Mouse (Mus musculus) hindbrain, embryonic 15.5 days (tissue): ENCODE results near the gene Zfp691. TPM values are rescaled to one million over a fixed set of nuclear protein-coding genes. Genes with fewer than 3 reads are reported as not detected.

Experiments used
- ATAC-seq: fragments of 200-750 bp; cut with Nextera tagmentation; 2 replicates; pipeline ENCODE4 v1.8.0; 2017; ENCODE audit warnings: low read depth, moderate number of reproducible peaks, moderate TSS enrichment; ENCODE audit not compliant: low FRiP score
- H3K27ac ChIP-seq: fragments of 300-500 bp; sonication (generic); replicated peaks from 2 replicates; pipeline ENCODE4 v1.5.1; 2015; ENCODE audit warnings: mild to moderate bottlenecking, inconsistent platforms
- H3K27me3 ChIP-seq: fragments of 300-500 bp; sonication (generic); 2 replicates; pipeline ENCODE4 v1.6.1; 2015; ENCODE audit warnings: control low read depth, inconsistent platforms
- H3K36me3 ChIP-seq: fragments of 300-500 bp; sonication (generic); 2 replicates; pipeline ENCODE4 v1.6.1; 2015; ENCODE audit warnings: control low read depth, inconsistent platforms
- H3K4me1 ChIP-seq: fragments of 300-500 bp; sonication (generic); replicated peaks from 2 replicates; pipeline ENCODE4 v1.6.1; 2015; ENCODE audit warnings: control low read depth, inconsistent platforms
- H3K4me2 ChIP-seq: fragments of 300-500 bp; sonication (generic); 2 replicates; pipeline ENCODE4 v1.6.1; 2015; ENCODE audit warnings: moderate library complexity, mild to moderate bottlenecking, inconsistent platforms
- H3K4me3 ChIP-seq: fragments of 300-500 bp; sonication (generic); 2 replicates; pipeline ENCODE4 v1.5.1; 2015; ENCODE audit warnings: mild to moderate bottlenecking, inconsistent platforms
- H3K9ac ChIP-seq: fragments of 300-500 bp; sonication (generic); 2 replicates; pipeline ENCODE4 v1.6.1; 2015; ENCODE audit warnings: inconsistent platforms
- H3K9me3 ChIP-seq: fragments of 300-500 bp; sonication (generic); 2 replicates; pipeline ENCODE4 v1.6.1; 2016; ENCODE audit warnings: control low read depth, inconsistent platforms
- WGBS: fragments of 180-500 bp; shearing (Covaris S2); methylation state at CpG from one replicate; pipeline ENCODE4 v1.1.7; 2015; 5-methylcytosine and 5-hydroxymethylcytosine counted together
- polyA plus RNA-seq: library from polyadenylated mRNA; unstranded; fragments of >200 nt; fragmentation: Nextera tagmentation; extraction: Ambion mirVana; gene quantifications from 2 replicates; pipeline ENCODE4 v1.2.1, GENCODE M21; 2015

Zfp691 gene
- polyA plus RNA-seq, result 4.0 and 5.4 TPM in 2 replicates

- peak within 1 kb of the TSS; percentile 81 for H3K9ac ChIP-seq
- ATAC-seq, result peak; percentile 100
- H3K4me2 ChIP-seq, result peak within 1 kb of the TSS; percentile 64
- peak within 1 kb of the TSS; percentile 78 for H3K4me3 ChIP-seq
- H3K36me3 ChIP-seq, result peaks cover 9% of the 10 kb centered on the region; the same call in 1 of the 2 replicates
- WGBS, result under 1% methylated on average over 40 of the region's 40 CpGs
- H3K27ac ChIP-seq, result peak within 1 kb of the TSS; percentile 69
- peaks cover 10% of the 10 kb centered on the region for H3K4me1 ChIP-seq
- H3K27me3 ChIP-seq, result no peaks in the 10 kb centered on the region
- H3K9me3 ChIP-seq, result no peaks in the 10 kb centered on the region
Observed at GRCm38 (mm10) chr4:119173851-119174453, at the start of gene Zfp691. Zfp691 (minus strand) TSS chr4:119174195.

GRCm38 (mm10) chr4:119223696-119224095 is 49.7 kb upstream of the Zfp691 start:
- ATAC-seq, result no peak
- Histone ChIP-seq H3K4me2 (no peak overlapping the region), H3K4me1 (no peaks in the 10 kb centered on the region), H3K27me3 (no peaks in the 10 kb centered on the region), H3K9ac (no peak overlapping the region), H3K9me3 (no peaks in the 10 kb centered on the region), H3K36me3 (peaks cover 47% of the 10 kb centered on the region), H3K27ac (no peak overlapping the region), H3K4me3 (no peak overlapping the region)
- 87% methylated on average over 1 of the region's 1 CpGs for WGBS

- ATAC-seq, result no peak
- Histone ChIP-seq H3K36me3 (0 out of 2 replicates have a peak, but pooled peaks cover 5% of the 10 kb centered on the region), H3K4me3 (no peak within 1 kb of the TSS), H3K9ac (no peak within 1 kb of the TSS), H3K27me3 (no peaks in the 10 kb centered on the region), H3K9me3 (no peaks in the 10 kb centered on the region), H3K4me2 (no peak within 1 kb of the TSS), H3K27ac (no peak within 1 kb of the TSS), H3K4me1 (no peaks in the 10 kb centered on the region)
- WGBS, result 14% methylated on average over 11 of the region's 11 CpGs
Observed at GRCm38 (mm10) chr4:119218169-119218568, 44.2 kb upstream of the Zfp691 start, which contains the start of gene Tmem269. Tmem269 (minus strand) TSS chr4:119218217.

- WGBS, result 67% methylated on average over 8 of the region's 8 CpGs
- H3K4me3 ChIP-seq, result no peak overlapping the region
- no peak overlapping the region for H3K27ac ChIP-seq
- ATAC-seq, result peak; percentile 31; the same call in 1 of the 2 replicates
- H3K27me3 ChIP-seq, result no peaks in the 10 kb centered on the region
- H3K4me2 ChIP-seq, result no peak overlapping the region
- no peaks in the 10 kb centered on the region for H3K4me1 ChIP-seq
- H3K36me3 ChIP-seq, result 0 out of 2 replicates have a peak, but pooled peaks cover 5% of the 10 kb centered on the region
- no peak overlapping the region for H3K9ac ChIP-seq
- H3K9me3 ChIP-seq, result no peaks in the 10 kb centered on the region
Observed at GRCm38 (mm10) chr4:119216667-119217066, 42.7 kb upstream of the Zfp691 start.

GRCm38 (mm10) chr4:119204672-119205071 is 30.7 kb upstream of the Zfp691 start:
- Histone ChIP-seq H3K4me3 (no peak overlapping the region), H3K9me3 (no peaks in the 10 kb centered on the region), H3K27me3 (no peaks in the 10 kb centered on the region), H3K36me3 (peaks cover 12% of the 10 kb centered on the region), H3K4me2 (no peak overlapping the region), H3K9ac (no peak overlapping the region), H3K4me1 (no peaks in the 10 kb centered on the region), H3K27ac (no peak overlapping the region)
- 14% methylated on average over 8 of the region's 8 CpGs for WGBS
- ATAC-seq, result peak; percentile 75

GRCm38 (mm10) chr4:119198105-119198504 is 24.1 kb upstream of the Zfp691 start:
- H3K27me3 ChIP-seq, result no peaks in the 10 kb centered on the region
- 83% methylated on average over 6 of the region's 6 CpGs for WGBS
- H3K27ac ChIP-seq, result no peak overlapping the region
- no peaks in the 10 kb centered on the region for H3K9me3 ChIP-seq
- H3K4me3 ChIP-seq, result no peak overlapping the region
- peak overlapping the region; percentile 80; the same call in 1 of the 2 replicates for H3K4me2 ChIP-seq
- H3K4me1 ChIP-seq, result peaks cover 27% of the 10 kb centered on the region
- peaks cover 12% of the 10 kb centered on the region for H3K36me3 ChIP-seq
- ATAC-seq, result no peak
- H3K9ac ChIP-seq, result no peak overlapping the region

GRCm38 (mm10) chr4:119195582-119196320 is 21.8 kb upstream of the Zfp691 start:
- no peaks in the 10 kb centered on the region for H3K27me3 ChIP-seq
- no peaks in the 10 kb centered on the region for H3K9me3 ChIP-seq
- WGBS, result 3% methylated on average over 18 of the region's 18 CpGs
- peak overlapping the region; percentile 80 for H3K4me2 ChIP-seq
- H3K36me3 ChIP-seq, result peaks cover 2% of the 10 kb centered on the region; the same call in 1 of the 2 replicates
- peak overlapping the region; percentile 85 for H3K27ac ChIP-seq
- peak overlapping the region; percentile 88 for H3K4me3 ChIP-seq
- peaks cover 27% of the 10 kb centered on the region for H3K4me1 ChIP-seq
- peak overlapping the region; percentile 81 for H3K9ac ChIP-seq
- no peak for ATAC-seq

GRCm38 (mm10) chr4:119194909-119195581 is 21.1 kb upstream of the Zfp691 start, which contains the start of gene Svbp:
Svbp (plus strand) TSS chr4:119195306.
- Histone ChIP-seq H3K9me3 (no peaks in the 10 kb centered on the region), H3K4me1 (peaks cover 27% of the 10 kb centered on the region), H3K27me3 (no peaks in the 10 kb centered on the region), H3K9ac (peak within 1 kb of the TSS; percentile 81), H3K4me3 (peak within 1 kb of the TSS; percentile 88), H3K4me2 (peak within 1 kb of the TSS; percentile 80), H3K27ac (peak within 1 kb of the TSS; percentile 85), H3K36me3 (no peaks in the 10 kb centered on the region)
- peak; percentile 93 for ATAC-seq
- WGBS, result 0% methylated on average over 38 of the region's 47 CpGs

- peaks cover 20% of the 10 kb centered on the region for H3K4me1 ChIP-seq
- 92% methylated on average over 4 of the region's 4 CpGs for WGBS
- H3K27ac ChIP-seq, result no peak overlapping the region
- H3K27me3 ChIP-seq, result no peaks in the 10 kb centered on the region
- no peak overlapping the region for H3K4me2 ChIP-seq
- no peaks in the 10 kb centered on the region for H3K36me3 ChIP-seq
- no peak overlapping the region for H3K9ac ChIP-seq
- ATAC-seq, result no peak
- H3K4me3 ChIP-seq, result no peak overlapping the region
- H3K9me3 ChIP-seq, result no peaks in the 10 kb centered on the region
Observed at GRCm38 (mm10) chr4:119192757-119193156, 18.8 kb upstream of the Zfp691 start.

- H3K27ac ChIP-seq, result no peak overlapping the region
- H3K4me2 ChIP-seq, result no peak overlapping the region
- H3K9ac ChIP-seq, result no peak overlapping the region
- 76% methylated on average over 3 of the region's 3 CpGs for WGBS
- H3K4me3 ChIP-seq, result no peak overlapping the region
- H3K36me3 ChIP-seq, result no peaks in the 10 kb centered on the region
- H3K9me3 ChIP-seq, result no peaks in the 10 kb centered on the region
- H3K4me1 ChIP-seq, result 0 out of 2 replicates have a peak, but pooled peaks cover 7% of the 10 kb centered on the region
- H3K27me3 ChIP-seq, result no peaks in the 10 kb centered on the region
- no peak for ATAC-seq
Observed at GRCm38 (mm10) chr4:119191273-119191672, 17.3 kb upstream of the Zfp691 start.

GRCm38 (mm10) chr4:119190618-119191017 is 16.6 kb upstream of the Zfp691 start:
- no peak for ATAC-seq

GRCm38 (mm10) chr4:119189864-119190263 is 15.9 kb upstream of the Zfp691 start, which contains the start of gene Ermap:
Ermap (minus strand) TSS chr4:119190011.
- ATAC-seq, result no peak
- H3K27ac ChIP-seq, result no peak within 1 kb of the TSS

More at GRCm38 (mm10) chr4:119190618-119191017, 16.6 kb upstream of the Zfp691 start:
- WGBS, result 88% methylated on average over 8 of the region's 8 CpGs
- Histone ChIP-seq H3K27ac (no peak overlapping the region), H3K4me2 (no peak overlapping the region), H3K27me3 (no peaks in the 10 kb centered on the region), H3K9ac (no peak overlapping the region), H3K4me3 (no peak overlapping the region), H3K4me1 (0 out of 2 replicates have a peak, but pooled peaks cover under 1% of the 10 kb centered on the region), H3K36me3 (no peaks in the 10 kb centered on the region), H3K9me3 (no peaks in the 10 kb centered on the region)

More at GRCm38 (mm10) chr4:119189864-119190263, 15.9 kb upstream of the Zfp691 start, which contains the start of gene Ermap:
- H3K9me3 ChIP-seq, result no peaks in the 10 kb centered on the region
- no peaks in the 10 kb centered on the region for H3K27me3 ChIP-seq
- H3K9ac ChIP-seq, result no peak within 1 kb of the TSS
- H3K4me3 ChIP-seq, result no peak within 1 kb of the TSS
- H3K36me3 ChIP-seq, result no peaks in the 10 kb centered on the region
- WGBS, result 66% methylated on average over 6 of the region's 6 CpGs
- no peaks in the 10 kb centered on the region for H3K4me1 ChIP-seq
- no peak within 1 kb of the TSS for H3K4me2 ChIP-seq
